Mouse (Mus musculus) hindlimb bud, embryonic 11.5 days (tissue): ENCODE results near the gene Sept14.

Source experiments
- DNase-seq: peaks from one replicate; pipeline ENCODE4 v3.0.0-alpha.2; 2012; ENCODE audit warnings: low read depth, low spot score; ENCODE audit errors: extremely low spot score

Sept14 gene

GRCm38 (mm10) chr5:129670036-129670458 lies 38.3 kb downstream of the Sept14 start, which contains the start of gene Zfp11:
Gene Zfp11 (minus strand): TSS chr5:129670099.
- DNase-seq, result peak; percentile 68

DNA sequence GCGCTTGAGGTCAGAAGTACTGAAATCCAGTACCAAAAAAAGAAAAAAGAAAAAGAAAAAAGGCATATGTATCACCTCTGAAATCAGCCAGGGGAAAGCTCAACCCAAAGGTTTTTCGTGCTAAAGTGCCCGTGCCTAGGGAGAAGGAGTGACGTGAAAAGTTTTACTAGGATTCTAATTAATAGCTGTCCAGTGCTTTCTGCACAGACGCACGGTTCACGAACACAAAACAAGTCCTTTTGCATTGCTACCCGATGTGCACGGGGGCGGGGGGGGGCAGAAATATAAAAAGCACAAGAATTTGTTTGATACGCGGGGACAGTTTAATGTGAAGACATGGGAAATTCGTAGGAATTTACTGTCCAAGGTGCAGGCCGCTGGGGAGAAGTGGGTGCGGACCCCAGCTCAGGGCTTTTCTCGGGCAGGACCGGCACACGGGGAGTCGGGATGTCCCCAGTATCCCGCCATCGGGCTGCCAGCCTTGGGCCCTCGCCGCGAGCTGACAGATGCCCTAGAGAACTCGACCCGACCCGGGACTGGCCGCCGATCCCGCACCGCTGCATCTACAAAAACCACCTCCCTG lies 38.8 kb downstream of the Sept14 start:
- DNase-seq, result no peak

GRCm38 (mm10) chr5:129667851-129668250 lies 40.5 kb downstream of the Sept14 start:
- DNase-seq, result no peak

GRCm38 (mm10) chr5:129666271-129666909 lies 41.9 kb downstream of the Sept14 start:
- no peak for DNase-seq

DNA sequence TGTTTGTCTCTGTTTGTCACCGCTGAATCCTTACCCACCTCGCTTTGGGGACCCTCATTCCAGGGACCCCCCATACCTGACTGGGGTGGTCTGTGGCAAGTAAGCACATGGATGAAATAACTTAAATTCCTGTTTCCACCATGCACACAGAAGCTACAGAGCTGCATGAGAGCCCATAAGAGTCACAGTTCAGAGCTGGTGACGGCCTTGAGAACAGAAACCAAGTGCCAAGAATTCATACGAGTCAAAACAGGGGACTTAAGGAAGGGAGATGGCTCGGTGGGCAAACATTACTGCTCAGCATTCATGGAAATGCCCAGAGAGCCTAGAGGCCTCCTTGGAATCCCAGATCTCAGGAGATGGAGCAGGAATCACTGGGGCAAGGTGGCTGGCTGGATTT lies 44.2 kb downstream of the Sept14 start:
- no peak for DNase-seq

DNA sequence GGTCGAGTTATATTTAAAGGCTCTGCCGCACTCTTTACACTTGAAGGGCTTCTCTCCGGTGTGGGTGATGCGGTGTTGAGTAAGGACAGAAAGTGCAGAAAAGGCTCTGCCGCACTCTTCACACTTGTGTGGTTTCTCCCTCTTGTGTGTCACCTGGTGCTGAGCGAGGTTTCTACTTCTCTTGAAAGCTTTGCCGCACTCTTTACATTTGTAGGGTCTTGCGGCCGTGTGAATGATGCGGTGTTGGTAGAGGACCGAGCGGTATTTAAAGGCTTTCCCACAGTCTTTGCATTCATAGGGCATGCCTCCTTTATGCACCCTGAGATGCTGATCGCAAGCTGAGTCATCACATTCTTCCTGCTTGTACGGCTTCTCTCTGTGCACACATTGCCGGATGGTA lies 50.4 kb downstream of the Sept14 start:
- DNase-seq, result no peak

DNA sequence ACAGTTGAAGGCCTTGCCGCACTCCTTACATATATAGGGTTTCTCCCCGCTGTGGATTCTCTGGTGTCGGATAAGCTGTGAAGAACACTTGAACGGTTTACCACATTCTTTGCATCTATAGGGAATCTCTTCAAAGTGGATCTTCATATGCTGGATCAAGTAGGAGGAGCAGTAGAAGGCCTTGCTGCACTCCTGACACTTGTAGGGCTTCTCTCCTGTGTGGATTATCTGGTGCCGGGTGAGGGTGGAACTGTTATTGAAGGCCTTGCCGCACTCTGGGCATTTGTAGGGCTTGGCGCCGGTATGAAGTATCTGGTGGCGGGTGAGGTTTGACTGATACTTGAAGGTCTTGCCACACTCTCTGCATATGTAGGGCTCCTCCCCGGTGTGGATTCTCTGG lies 51.3 kb downstream of the Sept14 start:
- no peak for DNase-seq

- no peak for DNase-seq
Observed at GRCm38 (mm10) chr5:129650858-129651257, 57.5 kb downstream of the Sept14 start.
